Mouse (Mus musculus) cortical plate, adult 2 months (tissue): ENCODE measurements around the gene Ccdc102a.

ENCODE experiments used
- CTCF ChIP-seq: fragments of 200-500 bp; IDR thresholded peaks from 2 replicates; pipeline ENCODE4 v1.5.1; 2011; ENCODE audit warnings: mild to moderate bottlenecking, control low read depth, low read length; ENCODE audit not compliant: insufficient read depth; ENCODE audit errors: extremely low read depth
- POLR2A ChIP-seq: fragments of 200-500 bp; IDR thresholded peaks from 2 replicates; pipeline ENCODE4 v1.6.1; 2011; ENCODE audit warnings: mild to moderate bottlenecking, low read length, control low read depth; ENCODE audit not compliant: insufficient read depth; ENCODE audit errors: extremely low read depth

GRCm38 (mm10) chr8:94913061-94913660 lies 4.7 kb downstream of the Ccdc102a start:
- no peak for TF ChIP-seq CTCF
- TF ChIP-seq POLR2A = no peak
